Mouse (Mus musculus) cortical plate, adult 2 months (tissue): ENCODE measurements around the gene Nmur1.

Source experiments
- CTCF ChIP-seq: fragments of 200-500 bp; IDR thresholded peaks from 2 replicates; pipeline ENCODE4 v1.5.1; 2011; ENCODE audit warnings: mild to moderate bottlenecking, control low read depth, low read length; ENCODE audit not compliant: insufficient read depth; ENCODE audit errors: extremely low read depth
- POLR2A ChIP-seq: fragments of 200-500 bp; IDR thresholded peaks from 2 replicates; pipeline ENCODE4 v1.6.1; 2011; ENCODE audit warnings: mild to moderate bottlenecking, low read length, control low read depth; ENCODE audit not compliant: insufficient read depth; ENCODE audit errors: extremely low read depth

DNA sequence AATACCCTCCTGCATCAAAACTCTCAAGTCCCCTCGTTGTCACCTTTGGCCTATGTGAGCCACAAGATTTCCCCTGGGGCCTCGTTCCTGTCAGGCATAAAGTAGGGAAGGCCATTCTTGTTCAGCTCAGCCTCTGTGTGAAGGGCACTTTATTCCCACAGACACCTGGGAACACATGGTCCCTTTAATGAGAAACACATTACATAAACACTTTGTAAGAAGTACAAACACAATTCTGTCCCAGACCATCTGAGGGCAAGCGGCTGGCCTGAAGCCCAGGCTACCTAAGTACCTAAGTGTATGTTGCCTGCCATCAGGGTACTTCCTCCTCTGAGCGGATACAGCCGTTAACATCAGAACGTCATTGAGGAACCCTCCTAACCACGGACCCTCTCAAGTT is 27.8 kb downstream of the Nmur1 start:
- TF ChIP-seq POLR2A (no peak), CTCF (no peak)
